Mouse (Mus musculus): ENCODE results near the gene Ppp1r1c.

- no peak for TF ChIP-seq CTCF (IDR thresholded peaks at IDR 0.05; ENCODE audit: low read depth)
- TF ChIP-seq EP300 (optimal IDR thresholded peaks at IDR 0.05), result no peak
These were observed 8.3 kb downstream of the Ppp1r1c start for GRCm38 (mm10) chr2:79715925-79716324.
